Mouse (Mus musculus) thymus, adult 18-20 months (tissue): ENCODE data around the gene Adgrd1.
A peak's percentile ranks its signal among the peaks of the same experiment; 100 is the strongest.

ENCODE experiments used
- DNase-seq, 2 experiments: peaks; one replicate each; pipeline ENCODE4 v3.0.0; 2022; ENCODE audit warnings: mixed read lengths in 2 of 2

Gene Adgrd1

DNA sequence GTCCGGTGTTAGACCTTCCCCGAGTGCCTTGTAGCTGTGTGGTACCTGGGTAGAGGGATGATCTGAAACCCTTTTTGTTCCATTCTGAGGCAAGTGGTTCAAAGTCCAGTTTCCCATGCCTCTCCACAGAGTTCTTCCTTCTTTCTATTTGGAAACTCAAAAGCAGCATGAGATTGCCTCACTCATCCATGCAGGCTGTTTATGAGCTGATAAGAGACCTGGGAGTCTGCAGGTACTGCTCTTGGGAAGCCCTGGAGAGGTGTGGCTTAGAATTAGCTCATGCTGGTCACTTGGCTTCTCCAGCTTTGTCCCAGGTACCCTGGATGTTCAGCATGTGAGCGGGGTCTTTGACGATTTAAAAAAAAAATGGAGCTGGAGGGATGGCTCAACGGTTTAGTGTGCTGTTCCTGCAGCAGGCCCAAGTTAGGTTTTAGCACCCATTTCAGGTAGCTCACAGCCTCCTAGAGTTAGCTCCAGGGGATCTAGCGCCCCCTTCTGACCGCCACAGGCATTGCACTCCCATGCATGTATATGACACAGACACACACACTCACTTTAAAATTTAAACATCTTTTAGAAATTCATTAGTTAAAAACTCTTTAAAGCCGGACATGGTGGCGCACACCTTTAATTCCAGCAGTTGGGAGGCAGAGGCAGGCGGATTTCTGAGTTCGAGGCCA lies 65.0 kb downstream of the Adgrd1 start:
- no peak for DNase-seq

DNA sequence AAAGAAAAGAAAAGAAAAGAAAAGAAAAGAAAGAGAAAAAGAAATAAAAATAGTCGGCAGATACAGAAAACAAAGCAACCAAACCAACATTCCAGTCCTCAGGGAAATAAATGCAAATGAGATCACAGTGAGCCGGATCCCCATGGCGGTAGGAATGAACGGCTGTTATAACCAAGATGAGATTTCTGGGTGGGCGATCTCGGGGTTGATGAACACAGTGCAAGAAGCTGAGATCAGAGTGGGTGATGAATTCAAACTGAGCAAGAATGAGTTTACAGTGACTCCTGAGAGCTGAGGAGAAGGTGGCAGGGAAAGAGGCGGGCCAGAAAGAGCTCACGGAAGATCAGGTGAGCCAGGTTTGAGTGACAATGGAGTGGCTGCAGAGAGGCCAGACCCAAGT lies 66.9 kb downstream of the Adgrd1 start:
- DNase-seq, result no peak

DNA sequence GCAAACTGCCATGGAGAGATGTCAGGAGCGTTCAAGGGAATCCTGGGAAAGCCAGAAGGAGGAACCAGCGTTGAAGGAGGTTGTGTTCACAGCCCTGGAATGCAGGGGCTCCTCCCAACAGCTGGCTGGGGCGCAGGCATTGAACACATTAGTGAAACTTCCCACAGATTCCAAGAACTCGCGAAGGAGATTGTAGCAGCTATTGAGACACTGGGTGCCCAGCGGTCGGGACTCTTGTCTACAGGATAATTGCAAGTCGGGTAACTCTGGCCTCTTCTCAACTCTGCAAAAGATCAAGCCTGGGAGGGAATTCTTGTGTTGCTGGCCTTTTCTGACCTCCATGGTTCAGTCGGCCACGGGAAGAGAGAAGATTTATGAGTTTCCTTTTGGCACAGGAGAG lies 67.5 kb downstream of the Adgrd1 start:
- no peak for DNase-seq

DNA sequence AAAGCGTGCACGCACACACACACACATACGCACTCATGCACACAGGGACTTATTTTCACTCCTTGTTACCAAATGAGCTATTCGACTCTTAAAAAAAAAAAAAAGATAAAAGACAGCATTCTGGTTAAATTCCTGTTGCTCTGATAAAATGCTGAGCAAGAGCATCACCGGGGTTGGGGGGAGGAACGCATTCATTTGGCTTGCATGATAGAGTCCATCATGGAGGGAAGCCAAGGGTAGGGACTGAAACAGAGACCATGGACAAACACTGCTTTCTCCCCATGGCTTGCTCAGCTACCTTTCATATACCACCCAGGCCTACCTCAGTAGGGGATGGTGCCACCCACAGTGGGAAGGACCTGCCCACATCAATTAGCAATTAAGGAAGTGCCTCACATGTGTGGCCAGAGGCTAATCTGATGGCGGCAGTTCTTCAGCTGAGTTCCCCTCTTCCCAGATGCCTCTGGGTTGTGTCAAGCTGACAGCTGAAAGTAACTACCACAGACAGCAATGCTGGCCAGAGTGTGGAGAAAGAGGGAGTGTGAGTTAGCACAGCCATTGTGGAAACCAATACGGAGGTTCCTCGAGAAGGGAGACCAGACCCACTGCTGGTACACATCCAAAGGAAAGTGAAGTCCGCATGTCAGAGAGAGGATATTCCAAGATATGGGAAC lies 68.5 kb downstream of the Adgrd1 start:
- DNase-seq, result no peak

DNA sequence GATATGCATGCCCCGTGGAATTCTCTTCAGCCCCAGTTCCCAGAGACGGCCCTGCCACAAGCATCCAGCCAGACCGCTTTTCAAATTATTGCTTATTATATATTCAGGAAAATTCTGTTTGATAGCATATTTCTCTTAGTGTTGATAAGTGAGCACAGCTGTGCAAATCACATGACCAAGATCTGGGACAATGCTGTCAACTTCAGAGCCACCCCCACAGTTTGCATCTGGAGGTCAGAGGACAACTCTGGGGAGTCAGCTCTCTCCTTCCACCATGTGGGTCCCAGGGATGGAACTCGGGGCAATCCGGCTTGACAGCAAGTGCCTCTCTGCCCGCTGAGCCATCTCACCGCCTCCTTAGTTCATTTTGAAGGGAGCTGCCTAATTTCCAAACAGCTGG lies 69.0 kb downstream of the Adgrd1 start:
- no peak for DNase-seq

DNA sequence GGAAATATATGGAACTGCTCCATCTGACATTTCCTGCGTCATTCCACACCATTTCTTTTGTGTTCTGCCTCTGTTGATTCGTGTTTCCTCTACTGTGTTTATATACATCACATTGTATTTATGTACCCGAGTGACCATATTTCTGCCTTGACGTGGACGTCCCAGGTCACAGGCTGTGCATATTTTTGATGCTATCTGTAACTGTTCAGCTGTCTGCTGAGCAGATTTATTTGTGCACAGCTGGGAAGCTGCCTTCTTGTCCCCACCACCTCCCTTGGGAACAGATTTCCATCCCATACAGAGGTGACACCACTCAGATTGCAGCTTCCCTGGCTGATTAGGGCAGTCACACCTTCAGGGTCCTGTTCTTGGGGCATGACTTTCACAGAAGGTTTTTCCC lies 72.5 kb downstream of the Adgrd1 start:
- DNase-seq, result no peak

DNA sequence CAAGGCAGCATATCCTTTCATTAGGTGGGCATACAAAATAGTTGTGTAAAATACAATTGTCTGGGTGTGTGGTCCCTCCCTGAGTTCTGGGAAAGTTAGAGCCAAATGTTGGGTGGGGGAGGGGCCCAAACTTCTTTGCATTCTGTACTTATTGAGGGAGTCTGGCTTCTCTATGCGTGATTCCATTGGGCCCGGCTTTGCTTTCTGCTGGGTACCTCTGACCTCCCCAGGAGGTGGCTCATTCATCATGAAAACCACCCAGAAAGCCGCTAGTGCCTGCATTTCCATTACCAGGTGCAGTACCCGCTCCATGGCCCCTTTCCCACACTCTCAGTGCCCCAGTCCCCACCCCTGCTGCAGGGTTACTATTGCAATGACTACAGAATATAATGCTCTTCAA lies 73.0 kb downstream of the Adgrd1 start:
- DNase-seq, result no peak

DNA sequence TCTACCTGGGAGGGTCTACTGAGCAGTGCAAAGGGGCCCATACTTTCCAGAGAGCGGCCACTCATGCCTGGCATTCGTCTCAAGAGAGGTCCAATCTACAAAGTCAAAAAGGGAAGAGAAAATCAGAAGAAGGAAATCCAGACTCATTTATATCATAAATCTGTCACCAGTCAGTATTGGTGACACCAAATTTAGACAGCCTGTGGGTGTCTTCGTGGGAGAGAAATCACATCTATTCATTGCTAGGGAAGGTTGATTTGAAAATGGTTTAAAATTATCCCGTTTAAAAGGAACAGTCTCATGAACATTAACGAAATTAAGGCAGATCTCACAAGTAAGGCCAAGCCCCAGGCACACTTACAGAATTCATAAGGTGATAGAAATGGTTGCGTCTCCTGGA lies 76.0 kb downstream of the Adgrd1 start:
- no peak for DNase-seq

DNA sequence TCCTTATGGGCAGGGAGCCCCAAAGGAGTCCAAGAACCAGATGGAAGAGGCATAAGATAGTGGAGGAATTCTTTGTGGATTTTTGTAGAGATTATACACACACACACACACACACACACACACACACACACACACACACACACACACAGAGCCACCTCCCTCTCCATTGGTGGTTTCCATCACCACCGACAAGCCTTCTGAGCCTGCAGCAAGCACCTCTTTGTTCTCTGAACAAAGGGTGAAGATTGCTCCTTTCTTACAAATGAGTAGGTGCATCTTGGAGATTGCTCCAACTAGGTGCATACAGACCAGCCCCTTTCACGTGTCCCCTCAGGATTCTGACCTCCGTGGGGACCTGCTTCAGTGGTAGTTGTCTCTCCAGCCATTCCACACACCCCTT lies 79.4 kb downstream of the Adgrd1 start:
- no peak for DNase-seq

DNA sequence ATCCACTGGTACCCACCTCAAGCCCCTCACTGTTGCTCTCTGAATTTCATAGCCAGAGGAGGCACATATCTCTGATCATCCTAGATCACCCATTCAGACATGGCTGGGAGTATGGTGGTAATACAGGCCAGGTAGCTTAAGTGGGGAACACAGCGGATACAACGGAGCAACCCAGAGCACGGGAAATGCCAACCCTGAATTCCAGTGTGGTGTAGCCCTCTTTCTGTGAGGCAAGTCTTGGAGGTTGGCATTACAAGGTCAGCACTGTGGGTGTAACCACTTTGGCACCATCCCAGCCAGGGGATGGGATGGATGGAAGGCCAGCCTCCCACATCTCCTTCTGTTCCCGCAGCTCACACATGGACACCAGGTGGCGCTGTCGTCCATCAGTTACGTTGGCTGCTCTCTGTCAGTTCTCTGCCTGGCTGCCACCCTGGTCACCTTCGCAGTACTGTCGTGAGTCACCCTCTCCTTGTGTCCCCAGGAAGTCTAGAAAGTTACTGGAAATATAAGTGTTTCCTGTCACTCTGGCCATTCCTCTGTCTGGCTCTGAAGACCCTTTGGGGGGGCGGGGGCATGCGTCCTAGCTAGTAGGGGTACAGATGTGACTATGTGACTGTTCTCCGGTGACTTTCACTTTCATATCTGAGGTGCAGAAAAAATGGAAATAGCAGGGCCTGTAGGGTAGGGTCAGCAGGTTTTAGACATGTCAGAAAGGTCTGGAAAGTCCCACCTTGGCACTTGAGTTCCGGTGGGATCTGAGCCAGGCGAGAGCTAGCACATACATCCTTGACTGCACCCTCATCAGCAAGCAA lies 81.4 kb downstream of the Adgrd1 start:
- peak; percentile 43 to 50 for DNase-seq

DNA sequence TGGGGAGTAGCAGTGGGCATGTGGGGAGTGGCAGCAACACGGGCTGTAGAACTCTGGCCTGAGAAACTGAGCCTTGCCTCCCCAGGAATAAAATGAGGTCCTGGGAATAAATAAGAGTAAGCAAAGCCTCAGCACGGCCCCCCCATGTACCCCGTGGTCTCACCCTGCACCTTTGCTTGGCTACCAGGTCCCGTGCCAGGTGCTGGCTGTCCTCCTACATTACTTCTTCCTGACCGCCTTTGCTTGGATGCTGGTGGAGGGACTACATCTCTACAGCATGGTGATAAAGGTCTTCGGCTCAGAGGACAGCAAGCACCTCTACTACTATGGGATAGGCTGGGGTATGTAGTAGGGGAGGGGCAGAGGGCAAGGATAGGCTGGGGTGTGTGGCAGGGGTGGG lies 82.8 kb downstream of the Adgrd1 start:
- DNase-seq, result no peak

DNA sequence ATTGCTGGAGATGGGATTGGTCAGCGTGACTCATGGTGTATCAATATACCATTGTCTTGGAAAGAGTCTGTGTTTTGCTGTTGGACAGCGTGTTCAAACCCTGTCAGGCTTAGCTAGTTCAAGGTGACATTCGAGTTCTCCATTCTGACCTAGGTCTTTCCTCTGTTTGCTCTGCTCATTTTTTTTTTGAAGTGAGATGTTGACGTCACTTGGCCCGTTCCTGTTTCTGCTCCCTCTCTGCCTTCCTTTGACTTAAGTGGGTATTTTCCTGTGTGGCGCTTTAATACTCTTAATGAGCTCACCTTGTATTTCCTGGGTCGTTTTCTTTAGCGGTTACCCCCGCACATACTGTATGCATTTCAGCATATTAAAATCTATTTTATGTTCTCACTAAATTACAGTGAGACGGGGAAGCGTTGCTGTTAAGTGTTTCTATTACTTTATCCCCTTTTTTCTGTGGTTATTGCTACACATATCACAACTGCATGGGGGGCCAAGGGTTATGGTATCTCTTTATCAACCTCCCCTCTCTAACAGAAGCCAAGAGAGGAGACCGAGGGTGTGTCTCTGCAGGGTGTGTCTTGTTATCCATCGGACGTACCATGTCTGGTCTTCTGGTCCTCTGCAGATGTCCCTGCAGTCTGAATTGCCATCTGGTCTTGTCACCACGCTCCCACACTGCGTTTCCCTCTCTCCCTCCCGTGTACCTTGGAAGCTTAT lies 83.6 kb downstream of the Adgrd1 start:
- DNase-seq, result no peak

DNA sequence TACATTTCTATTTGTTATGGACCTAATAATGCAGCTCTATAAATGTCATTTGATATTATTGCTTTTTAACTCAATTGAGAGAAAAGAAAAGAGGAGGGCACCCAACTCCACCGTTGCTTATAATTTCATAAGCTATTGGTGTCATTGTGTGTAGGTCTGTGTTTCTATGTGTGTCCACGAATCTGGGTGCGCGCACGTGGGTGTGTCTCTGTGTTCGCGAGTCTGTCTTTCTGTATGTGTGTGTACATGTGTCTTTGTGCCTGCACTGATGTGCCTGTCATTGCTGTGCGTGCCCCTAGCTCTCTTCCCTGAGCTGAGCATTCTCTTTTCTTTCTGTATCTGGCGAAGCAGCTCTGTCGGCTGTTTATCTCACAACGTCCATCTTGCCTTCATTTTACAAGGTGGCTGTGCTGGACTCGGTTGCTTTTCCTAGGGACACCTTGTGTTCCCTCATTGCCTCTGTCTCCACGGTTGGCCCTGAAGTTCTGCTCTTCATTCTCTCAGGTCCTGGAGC lies 84.2 kb downstream of the Adgrd1 start:
- DNase-seq, result no peak

DNA sequence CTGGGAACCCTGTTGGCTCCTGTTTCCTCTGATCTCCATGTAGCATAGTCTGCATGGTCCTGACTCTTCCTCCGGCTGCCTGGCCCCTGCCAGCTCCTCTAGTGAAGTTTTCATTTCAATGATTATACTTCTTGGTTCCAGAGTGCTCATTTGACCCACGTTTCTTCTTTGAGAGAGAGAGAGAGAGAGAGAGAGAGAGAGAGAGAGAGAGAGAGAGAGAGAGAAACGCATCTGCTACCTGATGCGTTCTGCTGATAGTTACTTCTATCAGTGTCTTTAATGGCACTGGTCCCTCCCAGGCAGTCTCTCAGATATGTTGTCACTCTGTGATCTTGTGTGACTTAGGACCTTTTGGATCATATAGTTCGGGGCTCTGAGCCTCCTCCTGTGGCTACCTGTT lies 84.9 kb downstream of the Adgrd1 start:
- DNase-seq, result no peak

DNA sequence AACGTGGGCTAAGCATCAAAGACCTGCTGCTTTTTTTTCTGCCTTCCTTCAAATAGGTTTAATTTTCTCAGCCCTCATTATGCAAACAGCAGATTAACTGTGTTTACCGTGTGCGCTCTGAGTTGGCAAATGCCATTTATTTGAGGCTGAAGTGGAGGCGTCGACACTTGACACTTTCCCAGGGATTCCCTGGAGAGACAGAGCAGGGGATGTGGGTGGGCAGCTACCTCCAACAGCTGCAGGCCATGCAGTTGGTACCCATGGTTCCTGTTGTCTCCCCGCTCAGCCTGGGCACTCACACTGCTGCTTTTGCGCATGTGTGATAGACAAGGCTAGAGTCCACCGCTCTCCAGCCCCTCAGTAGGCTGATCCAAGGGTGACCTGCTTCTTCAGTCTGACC lies 86.0 kb downstream of the Adgrd1 start:
- DNase-seq, result no peak

DNA sequence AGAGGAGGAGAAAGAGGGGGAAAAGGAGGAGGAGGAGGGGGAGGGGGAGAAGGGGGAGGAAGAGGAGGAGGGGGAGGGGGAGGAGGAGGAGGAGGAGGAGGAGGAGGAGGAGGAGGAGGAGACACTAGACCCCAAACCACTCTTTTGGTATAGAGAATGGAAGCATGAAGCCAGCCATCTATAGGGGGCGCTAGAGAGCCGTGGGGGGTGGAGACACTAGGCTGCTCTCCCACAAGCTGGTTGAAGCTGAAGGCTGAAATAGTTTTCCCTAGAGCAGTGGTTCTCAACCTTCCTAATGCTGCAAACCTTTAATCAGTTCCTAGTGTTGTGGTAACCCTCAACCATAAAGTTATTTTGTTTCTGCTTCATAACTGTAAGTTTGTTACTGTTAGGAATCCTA lies 89.7 kb downstream of the Adgrd1 start:
- DNase-seq, result no peak

DNA sequence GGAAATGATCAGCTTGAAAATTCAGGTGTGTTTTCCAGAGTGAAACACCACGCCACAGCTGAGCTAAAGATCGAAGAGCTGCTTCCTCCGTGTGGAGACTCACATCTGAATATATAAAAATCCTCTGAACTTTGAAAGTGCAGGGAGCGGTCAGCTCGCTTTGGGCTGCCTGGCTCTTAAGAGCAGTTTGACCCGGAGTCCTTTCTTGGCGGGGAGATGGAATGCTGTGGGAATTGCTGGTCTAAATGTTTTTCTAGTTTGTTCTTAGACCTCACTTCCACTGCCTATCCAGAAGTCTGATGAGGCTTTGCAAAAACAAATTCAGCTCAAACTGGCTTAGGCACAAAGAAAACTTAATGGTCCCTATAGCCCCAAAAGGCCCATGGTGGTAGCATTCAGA lies 90.4 kb downstream of the Adgrd1 start:
- no peak for DNase-seq

DNA sequence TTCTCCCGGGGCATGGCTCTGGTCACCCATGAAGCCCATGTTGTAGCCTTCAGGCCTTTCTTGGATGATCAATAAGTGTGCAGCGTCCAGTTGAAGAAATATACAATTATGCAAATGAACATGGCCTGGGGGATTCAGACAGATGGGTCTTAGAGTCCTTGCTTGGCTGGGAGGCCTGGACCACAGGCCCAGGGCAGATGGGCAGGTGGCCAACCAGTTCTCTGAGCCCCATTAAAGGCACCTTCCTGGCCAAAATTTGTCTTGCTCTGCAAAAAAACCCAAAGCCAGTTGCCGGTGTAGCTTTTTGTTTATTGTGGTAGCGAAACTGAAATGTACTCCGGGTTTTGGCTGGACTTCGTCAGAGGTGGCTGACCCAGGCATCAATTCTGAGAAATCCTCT lies 92.5 kb downstream of the Adgrd1 start:
- DNase-seq, result no peak

DNA sequence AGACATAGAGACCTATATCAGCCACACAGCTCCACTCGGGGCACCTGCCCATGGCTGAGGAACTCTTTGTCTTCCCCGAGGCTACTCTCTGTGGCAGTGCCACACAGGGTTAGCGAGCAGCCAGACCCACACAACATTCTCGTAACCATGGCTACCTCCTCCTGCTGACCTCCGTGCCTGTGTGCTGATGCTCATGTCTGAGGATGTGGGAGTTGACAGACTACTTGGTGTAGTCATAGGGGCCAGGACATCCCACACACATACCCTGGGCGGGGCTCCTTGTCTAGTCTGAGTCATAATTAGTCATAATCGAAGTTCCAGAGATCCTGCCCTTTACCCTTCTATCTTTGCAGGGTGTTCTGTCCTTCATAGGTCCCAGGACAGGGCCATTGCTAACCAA lies 93.5 kb downstream of the Adgrd1 start:
- DNase-seq, result no peak

DNA sequence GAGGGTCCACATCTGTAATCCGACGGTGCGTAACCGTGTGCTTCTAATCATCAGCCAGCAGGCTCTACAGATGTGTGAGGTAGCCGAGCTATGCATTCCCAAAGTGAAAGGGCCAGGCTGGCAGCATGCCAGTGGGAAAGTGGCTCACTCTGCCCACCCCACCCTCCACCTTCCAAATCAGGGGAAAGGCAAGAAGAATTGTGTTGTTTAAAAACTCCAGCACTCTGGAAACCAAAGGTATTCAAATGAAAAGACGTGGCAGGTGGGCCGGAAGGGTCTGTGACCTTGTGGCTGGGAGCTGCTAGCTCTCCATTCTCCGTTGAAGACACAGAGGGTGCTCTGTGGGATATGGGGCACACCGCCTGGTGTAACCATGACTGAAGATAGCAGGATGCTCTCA lies 100.0 kb downstream of the Adgrd1 start:
- DNase-seq, result no peak

DNA sequence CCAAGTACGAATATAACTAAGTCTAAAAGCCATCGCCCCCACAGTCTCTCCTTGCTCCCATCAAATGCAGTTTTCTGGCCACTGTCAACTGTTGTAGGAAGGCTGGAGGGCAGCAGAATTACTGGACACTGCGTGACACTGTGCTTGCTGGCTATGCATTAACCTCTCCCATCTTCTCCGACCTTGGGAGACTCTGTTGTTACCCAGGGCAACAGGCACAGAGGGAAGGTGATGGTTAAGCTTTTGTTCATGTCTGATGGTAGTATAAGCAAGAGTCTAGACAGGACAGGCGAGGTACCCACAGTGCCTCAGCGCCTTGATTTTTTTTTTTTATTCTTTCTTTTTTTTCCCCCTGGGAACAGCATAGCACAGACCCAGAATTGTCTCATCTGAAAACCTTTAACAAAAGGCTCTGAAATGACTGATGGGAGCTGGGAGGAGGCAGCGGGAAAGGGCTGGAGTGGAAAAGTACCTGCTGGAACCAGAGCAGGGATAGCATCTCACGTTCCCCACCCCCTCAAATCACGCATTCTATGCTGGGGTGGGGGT lies 100.5 kb downstream of the Adgrd1 start:
- DNase-seq, result no peak

DNA sequence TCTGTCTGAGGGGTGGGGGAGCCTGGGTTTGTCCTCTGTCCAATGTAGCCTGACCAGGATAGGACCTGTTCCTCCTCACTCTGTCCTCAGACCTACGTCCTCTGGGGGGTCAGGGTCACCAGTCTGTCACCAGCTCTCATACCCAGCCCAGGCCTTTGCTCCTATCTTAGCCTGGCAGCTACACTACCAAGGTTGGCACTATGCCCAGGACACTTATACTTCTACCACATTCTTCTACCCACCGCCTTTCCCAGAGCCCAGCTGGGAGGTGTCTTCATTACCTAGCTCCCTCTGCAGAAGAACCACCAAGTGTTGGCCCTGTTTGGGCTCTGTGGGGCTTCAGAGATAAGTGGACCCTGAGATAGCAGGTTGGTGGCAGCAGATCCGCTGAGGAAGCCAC lies 103.6 kb downstream of the Adgrd1 start:
- no peak for DNase-seq

DNA sequence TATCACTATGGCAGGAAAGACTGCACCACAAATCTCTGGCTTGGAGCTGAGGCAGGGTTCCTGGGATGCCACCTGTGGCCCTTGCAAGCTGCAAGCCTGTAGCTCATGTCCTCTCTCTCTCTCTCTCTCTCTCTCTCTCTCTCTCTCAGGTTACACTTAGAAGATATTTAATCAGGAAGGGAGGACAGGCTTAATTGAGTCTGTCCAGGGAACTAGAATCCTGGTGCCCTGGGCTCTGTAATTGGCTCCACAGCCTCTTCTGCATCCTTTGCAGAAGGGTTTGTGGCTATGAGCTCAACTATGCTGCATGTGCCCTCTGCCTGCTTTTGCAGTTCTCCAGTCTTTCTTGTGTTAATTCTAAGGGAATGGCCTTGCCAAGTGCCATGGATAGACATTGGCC lies 111.7 kb downstream of the Adgrd1 start:
- no peak for DNase-seq
